Mouse (Mus musculus) midbrain, postnatal 0 days (tissue): ENCODE results near the gene Zfp511. TPM values are rescaled to one million over a fixed set of nuclear protein-coding genes. Genes with fewer than 3 reads are reported as not detected.
A peak's percentile ranks its signal among the peaks of the same experiment; 100 is the strongest.

ENCODE experiments used
- ATAC-seq: fragments of 200-750 bp; cut with Nextera tagmentation; 2 replicates; pipeline ENCODE4 v1.8.0; 2017; ENCODE audit warnings: moderate number of reproducible peaks, mild to moderate bottlenecking, moderate TSS enrichment, moderate library complexity; ENCODE audit not compliant: low FRiP score
- DNase-seq: peaks from one replicate; pipeline ENCODE4 v3.0.0-alpha.2; 2015; ENCODE audit warnings: low spot score
- H3K27ac ChIP-seq: fragments of 300-500 bp; sonication (generic); 2 replicates; pipeline ENCODE4 v1.5.1; 2014; ENCODE audit warnings: low read depth, mild to moderate bottlenecking, low read length, mixed read lengths
- H3K27me3 ChIP-seq: fragments of 300-500 bp; sonication (generic); 2 replicates; pipeline ENCODE4 v1.6.1; 2014; ENCODE audit warnings: low read length, control low read depth, mixed read lengths; ENCODE audit not compliant: insufficient read depth
- H3K36me3 ChIP-seq: fragments of 300-500 bp; sonication (generic); 2 replicates; pipeline ENCODE4 v1.6.1; 2014; ENCODE audit warnings: low read length, control low read depth, mixed read lengths; ENCODE audit not compliant: insufficient read depth
- H3K4me1 ChIP-seq: fragments of 300-500 bp; sonication (generic); 2 replicates; pipeline ENCODE4 v1.6.1; 2014; ENCODE audit warnings: mild to moderate bottlenecking, control low read depth, antibody characterized with exemption, low read length, mixed read lengths; ENCODE audit not compliant: insufficient read depth
- H3K4me2 ChIP-seq: fragments of 300-500 bp; sonication (generic); 2 replicates; pipeline ENCODE4 v1.6.1; 2014; ENCODE audit warnings: low read depth, mild to moderate bottlenecking, low read length, mixed read lengths; ENCODE audit not compliant: poor library complexity, severe bottlenecking
- H3K4me3 ChIP-seq: fragments of 300-500 bp; sonication (generic); 2 replicates; pipeline ENCODE4 v1.5.1; 2014; ENCODE audit warnings: low read depth, mild to moderate bottlenecking, low read length, moderate library complexity
- H3K9ac ChIP-seq: fragments of 300-500 bp; sonication (generic); replicated peaks from 2 replicates; pipeline ENCODE4 v1.6.1; 2014; ENCODE audit warnings: mild to moderate bottlenecking, low read length, moderate library complexity, mixed read lengths; ENCODE audit not compliant: poor library complexity, severe bottlenecking
- H3K9me3 ChIP-seq: fragments of 300-500 bp; sonication (generic); 2 replicates; pipeline ENCODE4 v1.6.1; 2016; ENCODE audit warnings: low read length, control low read depth
- CTCF ChIP-seq: IDR thresholded peaks from 2 replicates; pipeline ENCODE4 v1.5.1; 2016; ENCODE audit warnings: antibody characterized with exemption, mild to moderate bottlenecking
- WGBS: fragments of 180-500 bp; shearing (Covaris S2); extraction: QIAGEN DNeasy Blood & Tissue Kit; methylation state at CpG from one replicate; pipeline ENCODE4 v1.1.7; 2014; 5-methylcytosine and 5-hydroxymethylcytosine counted together
- polyA plus RNA-seq: library from polyadenylated mRNA; unstranded; fragments of >200 nt; fragmentation: Nextera tagmentation; extraction: Ambion mirVana; gene quantifications from 2 replicates; pipeline ENCODE4 v1.2.1, GENCODE M21; 2015
- total RNA-seq: library from RNA; depleted of rRNA; stranded (reverse); fragments of >200 nt; gene quantifications from 2 replicates; pipeline ENCODE4 v1.2.3, GENCODE M21; 2014; rRNA removed

The Zfp511 gene
- total RNA-seq = 33.6 and 42.5 TPM in 2 replicates
- polyA plus RNA-seq = 63.5 and 68.5 TPM in 2 replicates

DNA sequence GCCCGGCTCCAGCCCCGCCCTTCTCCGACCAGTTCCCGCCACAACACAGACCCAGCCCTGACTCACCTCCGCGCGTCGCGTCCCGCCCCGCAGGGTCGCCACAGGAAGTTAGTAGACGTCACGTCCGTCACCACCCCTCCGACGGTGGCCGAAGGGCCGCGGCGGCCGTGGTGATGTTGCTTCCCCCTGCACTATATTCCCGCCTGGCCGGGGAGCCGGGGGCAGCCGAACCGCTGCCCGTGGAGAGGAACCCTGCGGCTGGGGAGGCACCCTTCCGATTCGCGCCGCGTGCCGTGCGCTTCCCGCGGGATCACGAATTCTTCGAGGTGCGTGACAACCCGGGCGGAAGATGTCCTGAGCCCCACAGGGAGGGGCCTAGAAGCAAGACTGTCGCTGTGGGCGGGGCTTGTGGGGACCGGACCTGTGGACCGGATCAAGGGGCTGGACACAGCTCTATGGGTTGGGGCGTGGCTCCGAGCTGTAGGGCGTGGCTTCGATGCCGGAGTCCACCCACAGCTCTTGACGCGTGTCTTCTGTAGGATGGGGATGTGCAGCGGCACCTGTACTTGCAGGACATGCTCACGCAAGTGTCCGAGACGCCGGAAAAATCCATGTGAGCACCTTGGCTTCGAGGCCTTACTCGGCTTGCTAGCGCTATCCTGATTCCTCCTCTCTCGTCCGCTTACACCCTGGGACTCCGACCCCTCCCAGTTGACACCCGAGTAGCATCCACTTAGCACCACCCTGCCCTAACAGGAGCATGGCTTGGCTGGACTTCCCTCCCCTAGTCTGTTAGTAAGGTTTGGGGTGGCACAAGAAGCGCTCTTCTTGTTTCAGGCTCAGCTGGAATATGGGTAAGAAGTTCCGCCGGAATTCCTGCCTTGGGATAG, at the start of gene Zfp511, which contains the start of gene Tubgcp2:
TSS of gene Zfp511 (plus strand) at position 111 of the 890 bp plus-strand sequence.
TSS of gene Tubgcp2 (minus strand) at position 389 of the 890 bp plus-strand sequence.
- DNase-seq = peak; percentile 95
- peak; percentile 95 for ATAC-seq
- Histone ChIP-seq H3K9ac (peak within 1 kb of the TSS; percentile 87), H3K4me3 (peak within 1 kb of the TSS; percentile 86), H3K4me1 (peaks cover 3% of the 10 kb centered on the region; the same call in 1 of the 2 replicates), H3K27ac (peak within 1 kb of the TSS; percentile 85), H3K36me3 (peaks cover 26% of the 10 kb centered on the region), H3K4me2 (peak within 1 kb of the TSS; percentile 73), H3K27me3 (no peaks in the 10 kb centered on the region), H3K9me3 (no peaks in the 10 kb centered on the region)
- under 1% methylated on average over 69 of the region's 69 CpGs for WGBS
- no peak for TF ChIP-seq CTCF

GRCm38 (mm10) chr7:139988272-139988671, 47.9 kb upstream of the Zfp511 start:
- no peak for TF ChIP-seq CTCF
- Histone ChIP-seq H3K9ac (no peak overlapping the region), H3K4me2 (no peak overlapping the region), H3K27ac (no peak overlapping the region), H3K9me3 (no peaks in the 10 kb centered on the region), H3K36me3 (no peaks in the 10 kb centered on the region), H3K4me1 (no peaks in the 10 kb centered on the region), H3K4me3 (no peak overlapping the region), H3K27me3 (no peaks in the 10 kb centered on the region)
- ATAC-seq (no peak), DNase-seq (no peak)
- WGBS = 90% methylated on average over 9 of the region's 9 CpGs

DNA sequence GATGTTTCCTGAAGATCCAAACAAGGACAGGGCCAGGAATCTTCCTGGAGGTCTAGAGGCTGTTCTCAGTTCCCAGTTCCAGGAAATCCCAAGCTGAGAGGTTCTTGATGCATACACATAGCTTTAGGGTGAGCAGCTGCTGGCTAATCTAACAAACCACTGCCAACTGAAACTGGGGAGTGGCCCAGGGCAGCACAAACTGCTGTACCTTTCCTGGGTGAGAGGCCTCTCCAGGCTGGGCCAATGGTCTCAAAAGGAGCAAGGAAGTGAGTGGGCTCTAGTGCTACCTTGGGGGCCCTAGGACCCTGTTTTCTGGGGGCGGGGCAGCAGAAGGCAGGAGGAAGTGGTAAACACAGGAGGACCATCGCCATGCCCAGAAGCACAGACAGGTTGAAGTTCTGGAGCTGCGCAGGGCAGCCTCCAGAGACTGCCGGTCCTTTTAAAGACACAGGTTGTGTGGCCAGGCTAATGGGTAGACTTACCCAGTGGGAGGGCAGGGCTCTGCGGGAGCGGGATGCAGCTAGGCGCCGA, 45.3 kb upstream of the Zfp511 start:
- DNase-seq (no peak), ATAC-seq (no peak)
- H3K4me1 ChIP-seq = no peaks in the 10 kb centered on the region
- no peak overlapping the region for H3K27ac ChIP-seq
- peaks cover 4% of the 10 kb centered on the region; the same call in 1 of the 2 replicates for H3K36me3 ChIP-seq
- no peak for TF ChIP-seq CTCF
- no peak overlapping the region for H3K9ac ChIP-seq
- 72% methylated on average over 8 of the region's 8 CpGs for WGBS
- no peaks in the 10 kb centered on the region for H3K27me3 ChIP-seq
- H3K4me2 ChIP-seq = no peak overlapping the region
- no peaks in the 10 kb centered on the region for H3K9me3 ChIP-seq
- H3K4me3 ChIP-seq = no peak overlapping the region

- Histone ChIP-seq H3K9me3 (no peaks in the 10 kb centered on the region), H3K4me1 (no peaks in the 10 kb centered on the region), H3K27ac (no peak within 1 kb of the TSS), H3K27me3 (no peaks in the 10 kb centered on the region), H3K4me3 (no peak within 1 kb of the TSS), H3K4me2 (no peak within 1 kb of the TSS), H3K9ac (no peak within 1 kb of the TSS), H3K36me3 (peaks cover 13% of the 10 kb centered on the region)
- 35% methylated on average over 7 of the region's 7 CpGs for WGBS
- TF ChIP-seq CTCF = no peak
- ATAC-seq = 0 out of 2 replicates have a peak, but pooled peaks have one; percentile 13
- DNase-seq = no peak
Measured at GRCm38 (mm10) chr7:139992406-139992805, 43.8 kb upstream of the Zfp511 start, which contains the start of gene Adam8. Gene Adam8, minus strand, starts transcription at chr7:139992562.

DNA sequence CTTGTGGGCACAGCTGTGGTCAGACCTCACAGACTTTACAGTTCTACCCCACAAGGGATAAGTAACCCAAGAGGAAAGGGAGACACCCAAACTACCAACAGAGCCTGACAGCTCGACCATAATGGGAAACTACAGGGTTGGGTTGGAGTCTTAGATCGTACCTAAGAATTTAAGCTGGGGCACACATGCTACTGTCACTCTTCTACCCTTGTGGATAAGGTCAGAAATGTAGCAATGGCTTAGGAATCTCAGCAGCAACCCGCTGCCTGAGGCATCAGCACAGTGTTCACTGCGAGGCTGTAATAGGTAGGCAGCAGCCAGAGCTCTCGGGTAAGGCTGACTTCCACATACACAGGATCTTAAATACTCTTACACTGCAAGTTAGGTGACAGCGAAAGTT, 42.7 kb upstream of the Zfp511 start:
- Histone ChIP-seq H3K36me3 (peaks cover 24% of the 10 kb centered on the region), H3K9ac (no peak overlapping the region), H3K4me1 (no peaks in the 10 kb centered on the region), H3K9me3 (no peaks in the 10 kb centered on the region), H3K27ac (no peak overlapping the region), H3K4me2 (no peak overlapping the region), H3K4me3 (no peak overlapping the region), H3K27me3 (no peaks in the 10 kb centered on the region)
- DNase-seq = no peak
- ATAC-seq = no peak
- WGBS = 87% methylated on average over 6 of the region's 6 CpGs
- TF ChIP-seq CTCF = no peak

DNA sequence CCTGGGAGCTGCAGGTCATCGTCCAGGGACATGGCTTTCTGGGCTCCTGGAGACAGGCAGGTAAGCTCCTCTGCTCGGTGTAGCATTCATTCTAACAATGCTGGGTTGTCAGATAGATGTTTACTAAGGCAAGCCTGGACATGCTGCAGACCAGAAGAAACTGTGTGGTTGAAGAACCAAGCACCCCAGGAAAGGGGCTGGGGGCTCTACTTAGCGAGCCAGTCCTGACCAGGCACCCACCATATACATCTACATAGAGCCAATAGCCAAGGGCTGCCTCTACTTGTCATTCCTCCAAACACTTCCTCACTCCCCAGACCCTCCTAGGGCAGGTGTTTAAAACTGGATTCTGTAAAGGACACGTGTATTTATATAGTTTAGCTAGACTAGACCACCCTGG, 42.0 kb upstream of the Zfp511 start:
- no peak for ATAC-seq
- Histone ChIP-seq H3K27ac (no peak overlapping the region), H3K9me3 (no peaks in the 10 kb centered on the region), H3K27me3 (no peaks in the 10 kb centered on the region), H3K4me2 (no peak overlapping the region), H3K4me1 (no peaks in the 10 kb centered on the region), H3K4me3 (no peak overlapping the region), H3K9ac (no peak overlapping the region), H3K36me3 (peaks cover 29% of the 10 kb centered on the region)
- no peak for TF ChIP-seq CTCF
- no peak for DNase-seq
- 85% methylated on average over 4 of the region's 4 CpGs for WGBS
